Mouse (Mus musculus): ENCODE results near the gene Tacr2.
A peak's percentile ranks its signal among the peaks of the same experiment; 100 is the strongest.

DNA sequence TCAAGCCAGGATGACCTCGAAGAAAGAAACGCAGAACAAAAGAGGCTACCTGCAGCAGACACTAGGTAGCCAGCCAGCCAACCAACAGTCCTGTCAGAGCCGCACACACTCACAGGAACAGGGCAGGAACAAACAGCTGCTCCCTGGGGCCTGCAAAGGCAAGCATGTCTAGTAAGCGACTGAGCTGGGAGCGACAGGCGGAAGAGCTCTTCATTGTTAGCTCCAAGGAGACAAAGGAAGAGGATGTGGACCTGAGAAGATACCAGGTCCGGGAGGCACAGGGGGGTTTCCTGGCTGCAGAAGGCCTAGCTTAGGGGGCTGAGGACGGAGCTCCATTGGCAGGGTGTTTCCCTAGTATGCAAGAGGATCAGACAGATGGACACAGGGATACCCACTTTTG, 35.0 kb upstream of the Tacr2 start:
- TF ChIP-seq POLR2A (IDR thresholded peaks at IDR 0.05; ENCODE audit: borderline replicate concordance, extremely low read depth, low read depth, low read length) (peak; percentile 53; the same call in 1 of the 2 replicates), CTCF (IDR thresholded peaks at IDR 0.05; ENCODE audit: insufficient read depth, low read length) (no peak)

All from lung, adult 2 months (tissue).